16 mouse cellular contexts compared by ENCODE assay signal in the genomic region with DNA sequence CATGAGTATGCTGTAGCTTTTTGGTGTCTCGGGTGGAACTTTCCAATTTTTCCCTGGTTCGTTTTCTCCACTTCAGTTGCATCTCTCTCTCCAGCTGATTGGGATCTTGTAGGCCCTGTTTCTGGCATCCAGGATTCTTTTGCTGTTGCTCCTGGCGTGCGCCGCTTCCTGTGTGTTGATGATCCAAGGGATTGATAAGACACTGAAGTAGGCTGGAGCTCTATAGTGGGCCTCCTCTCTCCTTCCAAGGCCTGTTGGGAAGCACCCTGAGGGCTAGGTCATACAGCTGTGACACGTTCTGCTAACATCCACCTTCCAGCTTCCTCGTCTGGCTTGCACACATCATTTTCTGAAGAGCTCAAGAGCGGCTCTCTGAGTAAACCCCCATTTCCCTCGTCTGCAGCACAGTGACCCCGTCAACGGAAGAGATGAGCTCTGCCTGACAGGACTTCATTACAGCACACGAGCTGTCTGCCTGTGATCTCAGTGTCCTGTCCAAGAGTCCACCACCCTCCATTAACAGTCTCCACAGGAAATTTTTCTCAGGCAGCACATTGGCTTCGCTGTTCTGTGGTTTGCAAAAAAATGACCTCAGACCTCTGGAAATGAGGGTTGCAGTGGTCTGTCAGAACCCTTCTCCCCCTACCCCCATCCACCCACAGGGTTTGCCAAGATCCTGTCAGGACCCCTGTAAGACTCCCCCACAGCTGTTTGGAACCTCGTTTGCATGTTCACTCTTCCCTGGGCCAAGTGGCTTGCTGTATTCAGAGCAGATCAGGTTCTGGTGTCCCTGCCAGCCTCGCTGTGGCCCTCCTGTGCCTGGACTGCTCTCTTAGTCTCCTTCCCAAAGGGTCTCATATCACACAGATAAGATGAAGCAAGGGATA. TPM values are rescaled to one million over a fixed set of nuclear protein-coding genes. Genes with fewer than 3 reads are reported as not detected.
A peak's percentile ranks its signal among the peaks of the same experiment; 100 is the strongest.
DNase-seq lines count a peak whose midpoint lies in the region; ATAC-seq and TF ChIP-seq lines count a peak whose summit lies in the region.
"Had no signal": no experiment of that assay in that cellular context is flagged by ENCODE, and none has a peak within 500 bp of the region (broad histone marks: within the 10 kb centered on the region; RNA-seq: fewer than 3 reads in every experiment).

No protein-coding gene starts in this region.

- H3K9me3 ChIP-seq in hindbrain, embryonic 15.5 days: no peaks in the 10 kb centered on the region
- H3K9me3 ChIP-seq in hindbrain, embryonic 11.5 days (ENCODE audit: control insufficient read depth, low read length): no peaks in the 10 kb centered on the region
- H3K9me3 ChIP-seq in lung, embryonic 16.5 days (ENCODE audit: control insufficient read depth, low read length): no peaks in the 10 kb centered on the region
- H3K9me3 ChIP-seq in hindbrain, embryonic 16.5 days (ENCODE audit: control insufficient read depth, low read length): no peaks in the 10 kb centered on the region
- H3K9me3 ChIP-seq: embryonic facial prominence, embryonic 13.5 days; limb, embryonic 15.5 days; neural tube, embryonic 13.5 days had no signal

- H3K27me3 ChIP-seq in hindbrain, embryonic 15.5 days: no peaks in the 10 kb centered on the region
- H3K27me3 ChIP-seq in hindbrain, embryonic 11.5 days (ENCODE audit: control insufficient read depth, insufficient read depth, low read length): no peaks in the 10 kb centered on the region
- H3K27me3 ChIP-seq in lung, embryonic 16.5 days (ENCODE audit: control insufficient read depth, insufficient read depth, low read depth, low read length): no peaks in the 10 kb centered on the region
- H3K27me3 ChIP-seq in hindbrain, embryonic 16.5 days (replicated peaks; ENCODE audit: control insufficient read depth, insufficient read depth, low read length): no peaks in the 10 kb centered on the region
- H3K27me3 ChIP-seq: embryonic facial prominence, embryonic 13.5 days; limb, embryonic 15.5 days; neural tube, embryonic 13.5 days had no signal

- no peak for TF ChIP-seq CTCF in lung, adult 2 months (IDR thresholded peaks at IDR 0.05; ENCODE audit: insufficient read depth, low read length)
- no peak for TF ChIP-seq CTCF in brain, embryonic 14.5 days (IDR thresholded peaks at IDR 0.05; ENCODE audit: borderline replicate concordance, extremely low read depth, insufficient read depth, insufficient read length)

- peak; percentile 39; the same call in 1 of the 2 replicates for ATAC-seq in hindbrain, embryonic 15.5 days (ENCODE audit: low FRiP score, low read depth)
- no peak for ATAC-seq in hindbrain, embryonic 11.5 days (ENCODE audit: low FRiP score)
- peak; percentile 66 for ATAC-seq in lung, embryonic 16.5 days (ENCODE audit: low read depth)
- ATAC-seq in hindbrain, embryonic 16.5 days: peak; percentile 63; the same call in 1 of the 2 replicates
- ATAC-seq: intestine, embryonic 16.5 days; liver, postnatal 0 days had no signal

- TF ChIP-seq POLR2A in lung, adult 2 months (IDR thresholded peaks at IDR 0.05; ENCODE audit: borderline replicate concordance, extremely low read depth, low read depth, low read length): no peak
- no peak for TF ChIP-seq POLR2A in brain, embryonic 14.5 days (IDR thresholded peaks at IDR 0.05; ENCODE audit: borderline replicate concordance, extremely low read depth, insufficient read depth, insufficient read length, poor library complexity, severe bottlenecking)

- no peak overlapping the region for H3K4me2 ChIP-seq in hindbrain, embryonic 15.5 days
- H3K4me2 ChIP-seq in hindbrain, embryonic 11.5 days (replicated peaks; ENCODE audit: low read depth, low read length): no peak overlapping the region
- H3K4me2 ChIP-seq in lung, embryonic 16.5 days (ENCODE audit: low read depth, low read length): no peak overlapping the region
- H3K4me2 ChIP-seq in hindbrain, embryonic 16.5 days (ENCODE audit: low read length): no peak overlapping the region
- H3K4me2 ChIP-seq: embryonic facial prominence, embryonic 13.5 days; limb, embryonic 15.5 days; neural tube, embryonic 13.5 days had no signal

- 63% methylated on average over 15 of the region's 15 CpGs for WGBS in hindbrain, embryonic 15.5 days
- WGBS in hindbrain, embryonic 11.5 days: 77% methylated on average over 15 of the region's 15 CpGs
- 46% methylated on average over 15 of the region's 15 CpGs for WGBS in lung, embryonic 16.5 days
- WGBS in lung, adult 2 months: 52% methylated on average over 15 of the region's 15 CpGs
- WGBS in hindbrain, embryonic 16.5 days: 60% methylated on average over 15 of the region's 15 CpGs

- no peak overlapping the region for H3K9ac ChIP-seq in hindbrain, embryonic 15.5 days
- no peak overlapping the region for H3K9ac ChIP-seq in hindbrain, embryonic 11.5 days (ENCODE audit: low read depth, low read length)
- H3K9ac ChIP-seq in lung, embryonic 16.5 days (ENCODE audit: low read length): no peak overlapping the region
- peak overlapping the region; percentile 22; the same call in 1 of the 2 replicates for H3K9ac ChIP-seq in hindbrain, embryonic 16.5 days (ENCODE audit: low read depth, low read length)
- H3K9ac ChIP-seq: embryonic facial prominence, embryonic 13.5 days; limb, embryonic 15.5 days; liver, postnatal 0 days; neural tube, embryonic 13.5 days had no signal

- DNase-seq in hindbrain, embryonic 11.5 days (ENCODE audit: low spot score): no peak
- no peak for DNase-seq in lung, adult 2 months
- peak; percentile 60 for DNase-seq in brain, embryonic 14.5 days (ENCODE audit: low read depth)
- DNase-seq in adrenal gland, adult 2 months: no peak
- no peak for DNase-seq in ovary, adult 18-20 months (ENCODE audit: low spot score)
- DNase-seq: cerebellum, adult 18-20 months; heart, postnatal 10 days; liver, postnatal 0 days; thymus, postnatal 14 days had no signal

- H3K27ac ChIP-seq in hindbrain, embryonic 15.5 days (replicated peaks): no peak overlapping the region
- no peak overlapping the region for H3K27ac ChIP-seq in hindbrain, embryonic 11.5 days (ENCODE audit: low read depth, low read length)
- no peak overlapping the region for H3K27ac ChIP-seq in lung, embryonic 16.5 days (ENCODE audit: low read length)
- peak overlapping the region; percentile 12; the same call in 1 of the 2 replicates for H3K27ac ChIP-seq in hindbrain, embryonic 16.5 days (ENCODE audit: low read depth, low read length)
- H3K27ac ChIP-seq: embryonic facial prominence, embryonic 13.5 days; limb, embryonic 15.5 days; neural tube, embryonic 13.5 days had no signal

- no peak overlapping the region for H3K4me3 ChIP-seq in hindbrain, embryonic 15.5 days
- no peak overlapping the region for H3K4me3 ChIP-seq in hindbrain, embryonic 11.5 days (ENCODE audit: low read depth, low read length)
- no peak overlapping the region for H3K4me3 ChIP-seq in lung, embryonic 16.5 days (ENCODE audit: low read length)
- H3K4me3 ChIP-seq in lung, adult 2 months (replicated peaks; ENCODE audit: extremely low read depth, low read depth, low read length): no peak overlapping the region
- no peak overlapping the region for H3K4me3 ChIP-seq in hindbrain, embryonic 16.5 days (ENCODE audit: low read length)
- H3K4me3 ChIP-seq: embryonic facial prominence, embryonic 13.5 days; limb, embryonic 15.5 days; neural tube, embryonic 13.5 days had no signal

- no peaks in the 10 kb centered on the region for H3K36me3 ChIP-seq in hindbrain, embryonic 15.5 days
- no peaks in the 10 kb centered on the region for H3K36me3 ChIP-seq in hindbrain, embryonic 11.5 days (ENCODE audit: control insufficient read depth, insufficient read depth, low read length)
- no peaks in the 10 kb centered on the region for H3K36me3 ChIP-seq in lung, embryonic 16.5 days (ENCODE audit: control insufficient read depth, insufficient read depth, low read length)
- H3K36me3 ChIP-seq in hindbrain, embryonic 16.5 days (ENCODE audit: control insufficient read depth, insufficient read depth, low read length): no peaks in the 10 kb centered on the region
- H3K36me3 ChIP-seq: embryonic facial prominence, embryonic 13.5 days; limb, embryonic 15.5 days; neural tube, embryonic 13.5 days had no signal

- peaks cover 28% of the 10 kb centered on the region for H3K4me1 ChIP-seq in hindbrain, embryonic 15.5 days (replicated peaks)
- H3K4me1 ChIP-seq in hindbrain, embryonic 11.5 days (replicated peaks; ENCODE audit: control insufficient read depth, insufficient read depth, low read length): no peaks in the 10 kb centered on the region
- H3K4me1 ChIP-seq in lung, embryonic 16.5 days (replicated peaks; ENCODE audit: control insufficient read depth, insufficient read depth, low read length): no peaks in the 10 kb centered on the region
- H3K4me1 ChIP-seq in lung, adult 2 months (ENCODE audit: control insufficient read depth, insufficient read depth, low read length): no peaks in the 10 kb centered on the region
- H3K4me1 ChIP-seq in hindbrain, embryonic 16.5 days (ENCODE audit: control insufficient read depth, insufficient read depth, low read depth, low read length): peaks cover 7% of the 10 kb centered on the region; the same call in 1 of the 2 replicates
- H3K4me1 ChIP-seq: limb, embryonic 15.5 days had no signal

RNA-seq across cellular contexts. Expression of a gene that starts 14.9 kb away (rescaled TPM):
- 19.8 and 25.6 TPM in 2 replicates for polyA plus RNA-seq in hindbrain, embryonic 15.5 days (2015; fragmentation: Nextera tagmentation; extraction: Ambion mirVana)
- 27.3 and 30.1 TPM in 2 replicates for polyA plus RNA-seq in hindbrain, embryonic 11.5 days (2014; fragmentation: Nextera tagmentation; extraction: Ambion mirVana)
- polyA plus RNA-seq in lung, embryonic 16.5 days (2015; fragmentation: Nextera tagmentation; extraction: Ambion mirVana): 2.4 and 3.1 TPM in 2 replicates
- 0.51 and 0.76 TPM in 2 replicates for polyA plus RNA-seq in lung, adult 2 months (2012; rRNA removed)
- polyA plus RNA-seq in brain, embryonic 14.5 days (2012; rRNA removed): 68.2 and 68.8 TPM in 2 replicates
- polyA plus RNA-seq in hindbrain, embryonic 16.5 days (2015; fragmentation: Nextera tagmentation; extraction: Ambion mirVana): 15.1 and 18.3 TPM in 2 replicates
- total RNA-seq in adrenal gland, adult 2 months (2021): 1 to 10 TPM; 1.5 to 8.3 TPM
- polyA plus RNA-seq in adrenal gland, adult 2 months (2012; rRNA removed): 48.9 and 89.9 TPM in 2 replicates
